Mouse (Mus musculus) kidney, adult 11 months (tissue): ENCODE results near the gene Igsf21.

Experiments used
- DNase-seq: peaks from one replicate; pipeline ENCODE4 v3.0.0; 2022

Igsf21 gene

DNA sequence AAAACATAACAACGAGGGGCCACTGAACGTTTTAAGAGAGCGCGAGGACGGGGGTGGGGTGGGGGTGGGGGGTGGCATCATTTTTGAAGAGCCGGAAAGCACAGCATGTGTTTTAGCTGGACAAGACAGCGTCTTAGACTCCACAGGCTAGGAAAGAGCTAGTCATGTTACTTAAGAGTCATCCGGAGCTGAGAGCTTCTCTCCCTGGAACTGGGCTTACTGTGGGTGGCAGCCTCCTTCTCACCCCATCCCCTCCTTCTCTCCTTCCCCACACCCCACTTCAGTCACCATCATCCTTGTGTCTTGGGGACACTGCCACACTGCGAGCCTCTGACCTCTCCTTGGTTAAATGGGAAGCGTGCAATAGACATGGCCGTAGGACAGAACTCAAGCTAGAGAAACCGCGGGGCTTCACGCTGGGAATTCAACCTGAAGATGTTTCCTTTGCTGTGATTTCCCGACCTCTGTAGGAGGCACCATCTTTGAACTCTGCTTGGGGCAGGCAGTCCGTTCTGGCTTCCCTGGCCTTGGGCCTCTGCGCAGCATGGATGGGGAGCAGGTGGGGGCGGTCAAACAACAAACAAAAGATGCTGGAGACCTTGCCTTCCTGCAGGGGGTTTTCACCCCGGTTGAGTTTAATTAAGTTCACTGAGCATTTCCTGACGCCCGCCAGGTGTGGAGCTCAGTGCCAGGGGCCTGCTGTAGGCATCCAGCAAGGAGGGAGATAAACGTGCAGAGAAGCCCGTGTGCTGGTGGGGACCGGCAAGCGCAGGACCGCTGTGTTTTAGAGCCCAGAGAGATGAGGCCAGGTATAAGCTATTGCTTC, 207.8 kb downstream of the Igsf21 start:
- DNase-seq = no peak

DNA sequence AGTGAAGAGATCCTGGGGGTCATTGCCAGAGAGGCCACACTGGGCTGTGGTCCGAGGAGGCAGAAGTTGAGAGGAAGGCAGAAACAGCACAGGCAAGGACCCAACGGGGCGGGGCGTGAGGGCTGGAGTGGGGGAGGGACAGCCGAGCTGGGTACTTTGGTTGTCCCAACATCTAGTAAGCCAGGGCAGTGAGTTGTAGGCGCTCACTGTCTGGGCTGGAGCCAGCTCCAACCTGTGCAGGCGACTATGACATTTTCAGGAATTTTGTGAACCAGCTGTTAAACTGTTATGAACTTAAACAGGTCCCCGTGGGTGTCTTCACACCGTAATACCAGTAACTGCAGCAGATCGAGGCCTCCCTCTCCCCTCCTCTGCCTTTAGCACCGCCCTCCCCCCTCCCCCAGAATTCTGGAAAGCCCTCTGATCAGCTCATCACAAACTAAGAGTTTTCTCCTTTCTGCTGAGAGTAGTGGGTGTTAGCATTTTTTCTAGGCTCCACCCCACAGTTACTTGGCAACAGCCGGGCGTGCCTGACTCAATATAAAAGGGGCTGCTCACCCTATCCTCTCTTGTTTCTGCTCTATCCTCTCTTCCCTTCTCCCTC, 208.7 kb downstream of the Igsf21 start:
- peak; percentile 49 for DNase-seq

DNA sequence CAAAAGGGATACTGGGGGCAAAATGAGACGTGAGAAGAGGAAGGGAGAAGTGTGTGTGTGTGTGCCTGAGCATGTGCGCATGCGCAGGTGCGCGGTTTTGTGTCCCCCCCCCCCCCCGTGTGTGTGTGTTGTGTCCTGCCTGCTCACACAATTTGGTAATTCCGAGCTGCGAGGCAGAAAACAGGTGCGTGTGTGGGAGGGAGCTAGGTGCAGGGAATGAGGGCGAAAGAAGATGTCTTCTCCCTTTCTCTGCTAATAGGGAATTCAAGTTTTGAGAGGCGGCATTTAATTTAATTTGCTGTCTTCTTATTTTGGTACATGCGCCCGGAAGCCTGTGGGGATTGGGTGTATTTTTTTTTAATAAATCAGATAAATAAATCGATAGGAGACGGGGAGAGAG, 211.4 kb downstream of the Igsf21 start:
- no peak for DNase-seq

DNA sequence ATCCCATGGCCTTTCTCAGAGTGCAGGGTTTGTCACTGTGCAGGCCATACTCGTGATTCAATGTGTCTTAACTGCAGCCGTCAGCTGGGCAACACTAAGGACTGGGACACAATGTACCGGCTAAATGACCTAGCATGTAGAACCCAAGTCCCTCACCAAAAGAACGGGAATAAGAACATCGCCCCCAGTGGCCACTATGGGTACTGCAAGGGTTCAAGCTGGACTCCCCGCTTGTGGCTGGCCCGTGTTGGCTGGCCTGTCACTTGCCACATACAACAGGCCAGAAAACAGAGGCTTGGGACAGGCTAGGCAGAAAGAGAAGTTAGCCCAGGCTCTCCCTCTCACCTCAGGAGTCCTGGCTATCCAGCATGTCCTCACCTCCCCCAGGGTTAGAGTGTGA, 213.2 kb downstream of the Igsf21 start:
- DNase-seq = peak; percentile 26

DNA sequence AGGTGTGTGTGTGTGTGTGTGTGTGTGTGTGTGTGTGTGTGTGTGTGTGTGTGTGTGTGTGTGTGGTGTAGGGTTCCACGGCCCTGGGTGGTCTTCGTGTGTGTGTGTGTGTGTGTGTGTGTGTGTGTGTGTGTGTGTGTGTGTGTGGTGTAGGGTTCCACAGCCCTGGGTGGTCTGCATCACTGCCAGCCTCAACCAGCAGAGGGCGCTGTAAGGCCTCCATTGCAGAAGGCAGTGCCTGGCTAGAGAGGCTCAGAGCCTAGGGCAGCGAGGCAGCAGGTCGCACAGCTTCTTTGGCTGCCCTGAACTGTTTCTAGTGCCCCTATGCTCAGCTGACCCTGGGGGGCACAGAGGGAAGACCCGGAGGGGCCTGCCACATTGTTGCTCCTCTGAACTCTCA, 216.2 kb downstream of the Igsf21 start:
- DNase-seq = no peak

DNA sequence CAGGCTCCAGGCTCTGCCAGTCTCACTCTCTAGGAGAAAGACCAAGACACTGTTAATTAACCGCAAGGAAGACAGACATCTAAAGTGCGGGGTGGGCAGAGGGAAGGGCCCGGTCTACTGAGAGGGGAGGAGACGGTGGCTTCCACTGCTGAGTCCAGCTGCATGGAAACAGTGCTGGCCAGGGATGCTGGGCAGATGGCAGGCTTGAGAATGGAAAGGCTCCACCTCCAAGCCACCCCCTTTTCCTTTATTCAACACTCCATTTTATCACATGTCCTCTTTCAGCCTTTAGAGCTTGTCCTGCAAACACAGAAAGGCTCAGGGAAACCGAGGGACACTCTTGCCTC, 216.6 kb downstream of the Igsf21 start:
- no peak for DNase-seq

DNA sequence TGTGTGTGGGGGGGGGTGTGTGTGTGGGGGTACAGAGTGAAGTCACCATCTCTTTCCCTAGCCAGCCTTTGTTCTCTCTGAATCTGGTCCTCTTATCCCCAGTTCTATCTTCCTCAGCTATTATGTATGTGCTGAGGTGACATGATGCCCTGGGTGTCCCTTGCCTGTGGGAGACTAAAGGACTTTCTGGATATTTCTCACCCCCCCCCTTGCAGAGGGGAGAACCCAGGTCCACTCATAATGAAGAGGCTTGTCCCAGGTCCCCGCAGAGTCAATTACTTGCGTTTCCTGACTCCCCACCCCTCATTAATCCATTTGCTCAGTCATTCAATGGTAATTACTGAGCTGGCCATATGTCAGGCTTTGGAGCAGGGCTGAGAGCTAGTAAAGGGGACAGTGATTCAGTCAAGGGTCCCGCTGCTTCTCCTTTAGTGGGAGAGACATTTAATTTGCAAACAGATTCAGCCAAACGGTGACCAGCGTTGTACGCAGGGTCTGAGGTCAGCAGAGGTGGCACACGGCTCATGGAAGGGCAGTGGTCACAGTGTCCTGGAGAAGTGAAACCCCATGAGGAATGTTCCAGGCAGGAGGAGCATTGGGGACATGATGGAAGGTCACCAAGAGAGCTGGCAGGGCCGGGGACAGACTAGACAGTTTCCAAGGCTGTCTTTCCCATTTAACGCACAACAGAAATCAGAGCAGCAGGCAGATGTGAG, 217.1 kb downstream of the Igsf21 start:
- no peak for DNase-seq

DNA sequence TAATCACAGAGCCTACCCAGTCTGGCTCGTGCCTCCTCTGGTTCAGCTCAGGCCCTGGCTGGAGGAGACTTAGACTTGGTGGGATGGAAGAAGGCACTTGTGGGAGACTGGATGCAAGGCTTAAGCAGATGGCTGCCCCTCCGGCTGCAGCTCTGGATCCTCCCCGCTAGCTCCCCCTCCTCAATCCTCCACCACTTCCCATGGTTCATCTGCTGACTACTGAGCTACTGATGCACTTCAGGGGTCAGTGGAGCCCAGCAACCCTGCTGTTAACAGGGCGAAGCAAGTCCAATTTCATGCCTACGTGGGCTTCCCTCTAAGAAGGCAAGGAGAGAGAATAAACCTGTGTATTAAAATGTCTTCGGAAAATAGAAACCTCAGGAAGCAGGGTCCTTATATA, 222.8 kb downstream of the Igsf21 start:
- no peak for DNase-seq

DNA sequence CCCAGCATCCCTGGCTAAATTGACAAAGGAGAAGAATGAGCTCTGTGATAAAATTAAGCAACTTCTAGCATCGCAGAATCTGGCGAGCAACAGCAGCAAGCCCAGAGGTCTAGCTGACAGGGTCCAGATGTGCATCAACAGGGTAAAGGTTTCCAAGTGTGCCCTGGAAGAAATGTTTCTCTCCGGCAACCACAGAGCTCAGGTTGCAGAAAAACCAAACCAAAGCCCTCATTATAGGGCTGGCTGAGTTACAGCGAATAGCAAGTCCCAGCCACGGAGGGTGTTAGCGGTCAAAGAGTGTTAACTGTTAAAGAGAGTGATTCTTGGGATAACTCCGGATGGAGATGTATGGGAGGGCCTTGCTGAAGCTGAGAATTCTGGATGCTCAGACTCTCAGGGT, 230.7 kb downstream of the Igsf21 start:
- no peak for DNase-seq

DNA sequence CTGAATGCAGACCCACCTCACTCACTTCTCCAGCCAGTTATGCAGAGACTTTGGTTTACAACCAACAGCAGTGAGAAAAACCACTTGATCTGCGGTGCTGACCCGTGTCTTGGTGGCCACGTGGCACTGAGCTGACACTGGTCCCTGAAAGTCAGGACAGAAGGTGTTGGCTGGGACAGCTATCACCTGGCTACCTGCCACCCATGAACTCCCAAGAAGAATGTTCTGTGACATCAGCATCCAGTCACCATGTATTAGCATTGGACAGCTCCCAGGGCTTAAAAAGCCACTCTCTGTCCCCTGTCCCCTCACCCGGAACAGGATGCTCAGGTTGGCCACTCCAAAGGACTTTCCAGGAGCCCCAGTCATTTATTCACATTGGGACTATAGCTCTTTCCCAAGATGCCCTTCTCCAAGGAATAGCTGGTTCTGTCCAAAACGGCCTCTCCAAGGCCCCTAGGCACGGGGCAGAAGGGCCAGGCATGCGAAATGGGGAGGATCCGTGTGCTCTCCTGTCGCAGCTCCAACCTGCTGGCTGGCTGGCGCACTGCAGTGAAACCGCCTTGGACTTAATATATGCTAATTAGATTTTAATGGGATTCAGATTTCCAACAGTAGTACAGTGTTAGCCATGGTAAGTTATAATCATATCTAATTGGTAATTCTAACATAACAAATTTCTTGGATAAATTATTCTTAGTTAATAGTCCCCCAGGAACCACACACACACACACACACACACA, 235.7 kb downstream of the Igsf21 start:
- DNase-seq = no peak

DNA sequence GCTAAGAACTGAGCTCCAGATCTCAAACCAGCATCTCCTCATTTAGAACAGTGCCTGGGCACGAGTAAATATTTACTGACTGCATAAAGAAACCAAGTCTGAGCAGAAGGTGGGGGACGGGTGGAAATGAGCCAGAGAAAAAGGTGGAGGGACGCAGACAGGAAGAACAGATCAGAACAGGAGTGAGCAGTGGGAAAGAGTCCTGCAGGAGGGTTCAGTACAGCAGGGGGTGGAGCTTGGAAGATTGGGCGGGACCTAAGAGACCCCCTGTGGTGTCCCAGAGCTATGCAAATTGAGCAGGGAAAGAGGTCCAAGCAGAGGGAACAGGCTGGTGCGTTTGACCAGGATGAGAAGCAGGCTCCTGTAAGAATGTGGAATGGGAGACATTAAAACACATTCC, 241.7 kb downstream of the Igsf21 start:
- DNase-seq = peak; percentile 21

DNA sequence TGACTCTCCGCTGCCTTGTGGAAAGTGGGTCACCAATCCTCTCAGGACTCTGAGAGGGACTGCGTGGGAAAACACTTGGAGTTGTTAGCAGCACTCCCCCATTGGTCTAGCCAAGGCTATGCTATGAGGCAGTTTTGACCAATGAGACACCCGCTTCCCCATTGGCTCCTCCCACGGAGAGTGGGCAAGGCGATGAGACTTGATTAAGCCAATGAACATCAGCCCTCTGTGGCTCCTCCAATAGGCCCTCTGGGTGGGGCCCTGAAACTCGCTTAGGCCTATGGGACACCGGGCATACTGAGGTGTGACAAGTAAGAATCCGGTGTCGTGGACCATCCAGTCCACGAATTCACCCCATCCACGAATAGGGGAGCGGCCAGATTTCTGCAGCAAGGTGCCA, 242.4 kb downstream of the Igsf21 start:
- peak; percentile 39 for DNase-seq

DNA sequence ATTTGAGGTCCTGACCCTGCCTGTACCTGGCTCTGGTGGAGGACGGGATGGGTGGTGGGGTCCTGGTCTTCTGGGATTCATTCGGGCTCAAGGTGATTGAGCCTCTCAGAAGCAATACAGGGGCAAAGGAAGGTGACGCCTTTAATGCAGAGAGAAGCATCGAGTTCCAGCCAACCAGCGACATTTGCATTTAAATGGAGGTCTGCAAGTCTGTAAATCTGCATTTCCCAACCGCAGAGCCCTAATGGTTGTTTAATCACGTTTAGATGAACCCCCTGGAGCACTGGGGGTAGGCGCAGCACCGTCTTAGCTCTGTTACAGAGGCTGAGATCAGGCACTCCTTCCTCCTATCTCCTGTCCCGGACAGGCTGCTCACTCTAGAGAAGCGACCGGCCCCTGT, 244.5 kb downstream of the Igsf21 start:
- no peak for DNase-seq

DNA sequence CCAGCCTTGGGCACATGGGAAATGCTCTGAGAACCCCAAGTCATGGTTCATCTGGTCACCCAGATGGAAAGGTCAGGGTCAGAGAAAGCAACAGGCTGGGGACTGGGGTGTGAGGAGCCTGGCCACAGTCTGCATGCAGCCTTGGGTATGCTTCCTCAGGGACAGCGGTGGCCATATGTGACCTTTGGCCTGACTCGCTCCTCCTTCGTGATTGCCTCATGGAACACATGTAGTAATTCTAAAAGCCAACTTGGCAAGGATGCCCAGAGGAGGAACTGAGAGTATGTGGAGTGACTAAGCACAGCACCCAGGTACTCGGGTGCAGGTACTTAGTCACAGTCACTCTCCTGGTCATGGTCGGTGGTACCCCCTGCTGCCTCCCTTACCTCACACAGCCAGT, 245.7 kb downstream of the Igsf21 start:
- no peak for DNase-seq

DNA sequence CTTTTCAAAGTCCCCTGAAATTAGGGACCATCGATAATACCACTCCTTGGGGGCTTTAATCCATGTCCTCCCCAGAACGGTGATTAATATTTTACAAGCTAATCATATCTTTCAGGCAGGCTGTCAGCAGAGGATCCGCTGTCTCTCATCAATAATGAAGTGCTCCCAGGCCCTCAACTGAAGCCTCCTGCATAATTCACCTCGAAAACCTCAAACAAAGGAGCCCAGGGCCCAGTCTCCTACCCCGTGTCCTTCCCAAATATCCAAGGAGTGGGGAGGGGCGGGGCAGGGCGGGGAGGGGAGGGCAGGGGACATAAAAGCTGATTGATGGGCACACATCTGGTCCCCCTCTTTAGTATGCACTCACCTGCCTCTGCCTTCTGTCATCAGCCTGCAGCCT, 247.6 kb downstream of the Igsf21 start:
- no peak for DNase-seq

DNA sequence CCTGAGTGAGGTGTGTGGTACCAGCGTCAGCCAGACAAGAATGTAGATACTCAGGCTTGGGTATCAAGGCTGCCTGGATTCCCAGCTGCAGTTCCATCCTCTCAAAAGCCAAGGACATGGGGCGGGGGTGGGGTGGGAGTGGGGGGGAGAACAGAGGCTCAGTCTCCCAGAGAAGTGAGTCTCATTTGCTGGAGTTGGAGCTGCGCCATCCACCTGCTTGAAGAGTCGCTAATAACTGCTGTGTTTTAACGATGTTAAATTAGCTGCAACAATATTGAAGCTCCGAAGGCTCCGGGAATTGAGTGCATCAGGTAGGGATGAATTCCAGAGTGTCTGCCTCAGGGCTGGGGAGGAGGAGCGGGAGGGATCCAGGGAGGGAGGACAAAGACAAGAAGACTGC, 250.9 kb downstream of the Igsf21 start:
- no peak for DNase-seq

DNA sequence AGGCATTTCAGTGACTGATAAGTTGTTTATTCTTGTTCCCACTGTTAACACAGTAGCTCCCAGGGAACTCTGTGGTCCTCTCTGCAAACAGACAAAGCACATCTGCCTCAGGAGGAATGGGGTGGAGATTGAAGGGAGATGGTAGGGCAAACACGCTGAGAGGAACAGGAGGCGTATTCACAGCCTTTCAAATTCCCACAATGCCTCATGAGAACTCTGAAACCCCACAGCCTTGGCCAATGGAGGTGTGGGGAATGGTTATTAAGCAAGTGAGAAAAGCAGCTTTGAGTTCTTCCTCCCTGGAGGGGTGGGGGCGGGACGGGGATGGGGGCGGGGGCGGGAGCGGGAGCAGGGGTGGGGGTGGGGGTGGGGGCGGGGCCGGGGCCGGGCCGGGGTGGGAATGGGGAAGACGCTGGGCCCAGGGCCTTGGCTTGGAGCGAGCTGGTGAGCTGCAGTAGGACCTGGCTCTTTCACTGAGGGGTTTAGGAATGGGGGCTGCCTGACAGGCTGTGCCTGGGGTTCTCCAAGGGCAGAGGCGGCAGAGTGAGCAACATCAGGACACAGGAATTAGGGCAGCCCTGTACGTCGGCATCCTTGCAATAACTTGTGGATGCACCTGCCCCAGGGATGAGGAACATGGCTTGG, 253.4 kb downstream of the Igsf21 start:
- no peak for DNase-seq

DNA sequence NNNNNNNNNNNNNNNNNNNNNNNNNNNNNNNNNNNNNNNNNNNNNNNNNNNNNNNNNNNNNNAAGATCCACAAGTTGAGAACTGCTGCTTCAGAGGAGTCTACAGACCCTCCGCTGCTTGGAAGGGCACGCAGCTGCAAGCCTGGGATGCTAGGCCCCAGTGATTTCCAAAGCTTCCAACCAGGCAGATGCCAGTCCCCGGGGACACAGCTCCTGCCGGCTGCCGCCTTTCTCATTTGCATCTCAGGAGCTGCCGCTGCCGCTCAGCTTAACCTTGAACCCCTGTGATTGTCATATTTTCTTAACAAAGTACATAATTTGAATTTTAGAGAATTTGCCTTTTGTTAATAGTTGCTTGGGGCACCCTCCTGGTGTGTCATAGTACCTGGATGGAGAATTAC, 259.7 kb downstream of the Igsf21 start:
- DNase-seq = no peak

DNA sequence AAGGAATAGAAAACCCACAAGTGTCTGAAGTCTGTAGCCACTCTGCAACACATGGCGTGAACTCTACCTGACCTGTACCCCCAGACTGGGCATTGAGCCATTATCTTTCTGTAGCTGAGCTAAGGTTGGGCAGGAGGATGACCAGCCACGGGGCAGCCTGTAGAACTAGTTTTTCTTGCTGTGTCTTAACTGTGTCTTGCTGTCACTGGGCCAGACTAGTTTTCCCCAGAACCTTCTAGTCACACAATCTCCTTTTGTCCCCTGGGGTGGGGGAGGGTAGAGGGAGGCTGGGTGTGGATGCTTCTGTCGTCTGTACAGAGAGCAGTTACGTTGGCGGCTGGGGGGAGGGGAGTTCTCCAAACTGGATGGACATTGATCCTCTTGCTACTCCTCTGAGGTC, 267.9 kb downstream of the Igsf21 start:
- DNase-seq = peak; percentile 73

DNA sequence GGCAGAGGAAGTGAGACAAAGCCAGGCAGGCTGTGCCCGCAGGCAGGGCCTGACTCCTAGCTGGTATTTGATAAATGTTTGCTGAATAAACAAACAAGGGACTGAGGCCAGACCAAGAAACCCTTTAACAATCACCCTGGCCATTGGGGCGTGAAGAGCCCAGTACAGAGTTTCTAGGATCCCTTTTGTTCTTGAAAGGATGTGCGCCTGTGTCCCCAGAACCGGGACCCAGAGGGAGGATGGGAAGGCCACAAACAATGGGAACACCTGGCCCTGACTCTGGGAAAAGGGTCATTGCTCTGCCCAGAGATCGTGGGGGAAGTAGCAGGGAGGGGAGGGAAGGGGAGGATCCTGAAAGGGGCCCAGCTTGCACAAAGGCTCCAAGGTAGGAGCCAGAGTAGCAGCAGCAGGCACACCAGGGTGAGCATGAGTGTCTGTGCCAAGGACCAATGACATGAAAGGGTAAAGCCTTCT, 269.2 kb downstream of the Igsf21 start:
- DNase-seq = peak; percentile 28
